Mouse (Mus musculus) neural tube, embryonic 14.5 days (tissue): ENCODE measurements at regions not wholly inside any gene's neighbourhood (a gene's known extent, or its start where the extent isn't known, plus 50 kb on each side); places are given as distances from the start of the nearest gene placed in this dataset.
"Not testable (repeated sequence)": the region's sequence is repeated elsewhere in the genome, so short reads cannot be mapped to it uniquely, and the experiment has no call there.

ENCODE experiments used
- ATAC-seq: fragments of 200-750 bp; cut with Nextera tagmentation; 2 replicates; pipeline ENCODE4 v1.8.0; 2017; ENCODE audit warnings: low read depth, mild to moderate bottlenecking, moderate TSS enrichment, moderate library complexity
- H3K27ac ChIP-seq: fragments of 300-500 bp; sonication (generic); 2 replicates; pipeline ENCODE4 v1.5.1; 2014; ENCODE audit warnings: low read depth, mild to moderate bottlenecking, control low read depth, low read length, moderate library complexity, mixed read lengths
- H3K27me3 ChIP-seq: fragments of 300-500 bp; sonication (generic); 2 replicates; pipeline ENCODE4 v1.6.1; 2014; ENCODE audit warnings: low read length; ENCODE audit not compliant: control insufficient read depth, insufficient read depth
- H3K36me3 ChIP-seq: fragments of 300-500 bp; sonication (generic); 2 replicates; pipeline ENCODE4 v1.6.1; 2014; ENCODE audit warnings: low read length, mixed read lengths; ENCODE audit not compliant: control insufficient read depth, insufficient read depth
- H3K4me1 ChIP-seq: fragments of 300-500 bp; sonication (generic); 2 replicates; pipeline ENCODE4 v1.6.1; 2014; ENCODE audit warnings: low read length; ENCODE audit not compliant: control insufficient read depth, insufficient read depth
- H3K4me2 ChIP-seq: fragments of 300-500 bp; sonication (generic); 2 replicates; pipeline ENCODE4 v1.6.1; 2014; ENCODE audit warnings: mild to moderate bottlenecking, low read depth, low read length, control low read depth
- H3K4me3 ChIP-seq: fragments of 300-500 bp; sonication (generic); 2 replicates; pipeline ENCODE4 v1.5.1; 2014; ENCODE audit warnings: low read depth, low read length, control low read depth, mixed read lengths
- H3K9ac ChIP-seq: fragments of 300-500 bp; sonication (generic); replicated peaks from 2 replicates; pipeline ENCODE4 v1.6.1; 2014; ENCODE audit warnings: low read depth, mild to moderate bottlenecking, control low read depth, low read length, mixed read lengths
- H3K9me3 ChIP-seq: fragments of 300-500 bp; sonication (generic); 2 replicates; pipeline ENCODE4 v1.6.1; 2016; ENCODE audit warnings: low read length; ENCODE audit not compliant: control insufficient read depth
- WGBS: fragments of 180-500 bp; shearing (Covaris S2); extraction: QIAGEN DNeasy Blood & Tissue Kit; methylation state at CpG from one replicate; pipeline ENCODE4 v1.1.7; 2014; 5-methylcytosine and 5-hydroxymethylcytosine counted together

DNA sequence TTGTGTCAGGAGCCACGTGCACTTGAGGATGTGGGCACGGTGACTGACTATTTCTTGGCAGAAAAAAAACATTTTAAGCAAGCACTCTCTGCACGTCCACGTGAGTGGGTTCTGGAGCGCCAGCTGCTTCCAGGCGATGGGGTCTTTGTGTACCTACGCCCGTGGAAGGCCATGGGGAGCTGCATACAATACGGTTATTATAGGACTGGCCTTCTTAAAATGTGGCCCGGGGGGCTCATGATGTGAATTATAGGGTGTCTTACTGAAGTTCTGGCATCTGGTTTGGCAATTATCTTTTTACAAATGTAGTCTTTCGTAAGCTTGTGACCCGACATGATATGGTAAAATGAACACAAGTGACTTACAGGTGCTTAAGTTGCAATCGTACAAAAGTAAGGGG, 103.5 kb upstream of the Gmds start:
- H3K9me3 ChIP-seq, result no peaks in the 10 kb centered on the region
- no peaks in the 10 kb centered on the region for H3K27me3 ChIP-seq
- no peak for ATAC-seq
- no peaks in the 10 kb centered on the region for H3K4me1 ChIP-seq
- H3K36me3 ChIP-seq, result no peaks in the 10 kb centered on the region
- no peak overlapping the region for H3K9ac ChIP-seq
- 60% methylated on average over 13 of the region's 13 CpGs for WGBS
- no peak overlapping the region for H3K27ac ChIP-seq
- H3K4me3 ChIP-seq, result no peak overlapping the region
- H3K4me2 ChIP-seq, result no peak overlapping the region

DNA sequence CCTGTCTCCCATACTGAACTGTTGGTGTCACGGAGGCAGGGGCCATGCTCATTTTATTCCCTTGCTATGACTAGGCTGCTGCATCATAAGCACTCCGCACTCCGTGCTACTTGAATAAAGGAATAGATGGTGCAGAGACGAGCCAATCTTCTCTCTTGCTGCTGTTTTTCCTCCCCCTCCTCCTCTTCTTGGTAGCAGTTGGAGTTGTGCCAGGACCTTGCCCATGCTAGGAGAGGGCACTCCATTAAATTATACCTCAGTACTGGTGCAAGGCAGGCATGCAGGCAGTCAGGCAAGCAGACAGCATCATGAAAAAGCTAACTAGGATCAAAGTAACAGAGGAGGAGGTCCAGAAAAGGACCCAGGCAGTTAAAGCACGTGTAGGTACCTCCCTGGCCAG, 96.6 kb upstream of the Gmds start:
- Histone ChIP-seq H3K4me3 (no peak overlapping the region), H3K36me3 (no peaks in the 10 kb centered on the region), H3K9me3 (no peaks in the 10 kb centered on the region), H3K4me1 (no peaks in the 10 kb centered on the region), H3K27ac (no peak overlapping the region), H3K9ac (no peak overlapping the region), H3K27me3 (no peaks in the 10 kb centered on the region), H3K4me2 (no peak overlapping the region)
- ATAC-seq, result 0 out of 2 replicates have a peak, but pooled peaks have one; percentile 61
- WGBS, result 75% methylated on average over 5 of the region's 5 CpGs

DNA sequence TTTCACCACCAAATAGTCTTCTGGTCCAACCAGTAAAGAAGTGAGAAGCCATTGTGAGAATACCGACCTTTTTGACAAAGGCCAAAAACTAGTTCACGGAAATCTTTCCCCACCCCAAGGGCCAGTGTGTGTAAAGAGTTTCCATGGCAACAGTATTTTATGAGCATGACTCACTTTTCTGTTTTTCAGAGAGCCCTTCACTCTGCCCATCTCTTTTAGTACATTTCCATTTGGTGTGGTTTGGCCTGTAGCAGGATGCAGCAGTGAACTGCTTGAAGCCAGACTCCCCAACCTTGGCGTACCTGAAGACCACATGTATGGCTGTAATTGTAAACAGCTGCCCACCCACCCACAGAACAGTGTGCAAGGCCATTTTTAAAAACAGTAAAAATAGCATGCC, 89.9 kb upstream of the Gmds start:
- 35% methylated on average over 3 of the region's 3 CpGs for WGBS
- Histone ChIP-seq H3K4me3 (no peak overlapping the region), H3K9me3 (no peaks in the 10 kb centered on the region), H3K4me1 (no peaks in the 10 kb centered on the region), H3K27ac (no peak overlapping the region), H3K36me3 (no peaks in the 10 kb centered on the region), H3K4me2 (no peak overlapping the region), H3K27me3 (no peaks in the 10 kb centered on the region), H3K9ac (no peak overlapping the region)
- no peak for ATAC-seq

DNA sequence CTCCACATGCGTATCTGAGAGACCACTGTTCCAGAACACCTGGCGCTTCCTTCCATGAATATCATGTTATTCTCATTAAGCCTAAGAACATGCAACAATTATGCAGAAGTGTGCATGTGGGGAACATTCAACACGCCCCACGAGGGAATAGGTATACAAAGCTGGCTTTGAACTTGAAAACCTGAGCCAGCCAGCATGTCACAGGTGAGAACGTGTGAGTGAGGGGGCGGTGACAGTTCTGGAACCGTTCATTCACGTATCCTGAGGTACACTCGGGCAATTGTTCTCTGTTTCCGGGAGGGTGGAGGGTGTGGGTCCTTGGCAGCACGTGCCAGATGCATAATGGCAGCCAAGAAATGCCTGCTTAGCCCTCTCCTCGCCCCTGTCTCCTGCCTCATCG, 88.4 kb upstream of the Gmds start:
- no peak overlapping the region for H3K4me3 ChIP-seq
- H3K27me3 ChIP-seq, result no peaks in the 10 kb centered on the region
- whole genome bisulfite sequencing, result 89% methylated on average over 13 of the region's 13 CpGs
- no peaks in the 10 kb centered on the region for H3K36me3 ChIP-seq
- H3K27ac ChIP-seq, result no peak overlapping the region
- no peak for ATAC-seq
- H3K9ac ChIP-seq, result no peak overlapping the region
- H3K9me3 ChIP-seq, result no peaks in the 10 kb centered on the region
- no peaks in the 10 kb centered on the region for H3K4me1 ChIP-seq
- H3K4me2 ChIP-seq, result no peak overlapping the region

DNA sequence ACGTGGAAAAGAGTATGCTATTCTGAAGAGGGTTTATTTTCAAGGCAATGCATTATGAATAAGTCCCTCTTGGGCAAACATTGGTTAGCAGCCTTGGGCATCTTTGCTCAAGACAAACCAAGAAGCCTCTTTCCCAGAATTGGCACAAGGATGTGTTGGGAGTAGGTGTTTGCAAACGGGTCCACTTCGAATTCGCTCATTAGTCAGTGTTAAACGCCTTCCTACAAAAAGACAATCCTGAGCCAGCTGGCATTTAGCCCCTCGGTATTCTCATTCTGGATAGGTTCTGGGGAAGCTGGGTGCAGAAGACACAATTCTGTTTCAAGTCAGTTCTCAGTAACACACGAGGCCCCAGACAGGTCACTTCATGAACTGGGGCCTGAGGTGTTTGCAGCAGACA, 87.7 kb upstream of the Gmds start:
- H3K9ac ChIP-seq, result no peak overlapping the region
- H3K36me3 ChIP-seq, result no peaks in the 10 kb centered on the region
- no peak overlapping the region for H3K27ac ChIP-seq
- no peaks in the 10 kb centered on the region for H3K9me3 ChIP-seq
- no peak for ATAC-seq
- 72% methylated on average over 7 of the region's 7 CpGs for WGBS
- no peak overlapping the region for H3K4me2 ChIP-seq
- H3K4me1 ChIP-seq, result no peaks in the 10 kb centered on the region
- H3K27me3 ChIP-seq, result no peaks in the 10 kb centered on the region
- no peak overlapping the region for H3K4me3 ChIP-seq

DNA sequence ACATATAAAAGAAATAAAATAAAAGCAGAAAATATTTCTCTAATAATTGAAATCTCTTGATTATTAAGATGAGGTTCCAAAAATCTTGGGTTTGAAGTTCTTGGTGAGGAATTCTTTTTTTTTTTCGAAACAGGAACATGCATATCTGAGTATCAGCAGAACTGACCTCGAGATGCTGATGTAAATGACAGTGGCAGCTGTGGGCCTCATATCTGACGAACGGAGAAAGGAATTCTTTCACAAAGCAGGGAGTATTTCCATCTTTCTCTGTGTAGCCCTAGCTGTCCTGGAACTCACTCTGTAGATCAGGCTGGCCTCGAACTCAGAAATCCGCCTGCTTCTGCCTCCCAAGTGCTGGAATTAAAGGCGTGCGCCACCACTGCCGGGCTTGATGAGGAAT, 86.0 kb upstream of the Gmds start:
- not testable (repeated sequence) for H3K27ac ChIP-seq, H3K9ac ChIP-seq, H3K4me2 ChIP-seq, H3K9me3 ChIP-seq, ATAC-seq, H3K4me3 ChIP-seq, H3K27me3 ChIP-seq, H3K4me1 ChIP-seq, H3K36me3 ChIP-seq
- 88% methylated on average over 9 of the region's 9 CpGs for WGBS

DNA sequence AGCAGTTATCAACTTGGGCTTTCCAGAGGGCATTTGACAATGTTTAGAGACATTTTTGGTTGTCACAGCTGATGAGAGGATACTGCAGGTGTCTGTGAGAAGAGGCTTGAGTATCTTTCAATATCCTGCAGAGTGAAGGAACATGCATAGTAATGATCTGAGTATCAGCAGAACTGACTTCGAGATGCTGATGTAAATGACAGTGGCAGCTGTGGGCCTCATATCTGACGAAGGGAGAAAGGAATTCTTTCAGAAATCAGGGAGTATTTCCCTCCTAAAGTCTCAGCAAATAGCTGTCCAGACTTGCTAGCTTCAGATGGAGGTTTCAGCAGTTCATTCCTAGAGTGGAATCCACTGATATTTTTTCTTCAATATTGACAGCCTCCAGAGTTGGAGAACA, 83.9 kb upstream of the Gmds start:
- Histone ChIP-seq H3K9ac (no peak overlapping the region), H3K4me2 (no peak overlapping the region), H3K4me1 (no peaks in the 10 kb centered on the region), H3K4me3 (no peak overlapping the region), H3K9me3 (no peaks in the 10 kb centered on the region), H3K27ac (no peak overlapping the region), H3K27me3 (no peaks in the 10 kb centered on the region), H3K36me3 (no peaks in the 10 kb centered on the region)
- no peak for ATAC-seq
- 72% methylated on average over 2 of the region's 2 CpGs for WGBS

DNA sequence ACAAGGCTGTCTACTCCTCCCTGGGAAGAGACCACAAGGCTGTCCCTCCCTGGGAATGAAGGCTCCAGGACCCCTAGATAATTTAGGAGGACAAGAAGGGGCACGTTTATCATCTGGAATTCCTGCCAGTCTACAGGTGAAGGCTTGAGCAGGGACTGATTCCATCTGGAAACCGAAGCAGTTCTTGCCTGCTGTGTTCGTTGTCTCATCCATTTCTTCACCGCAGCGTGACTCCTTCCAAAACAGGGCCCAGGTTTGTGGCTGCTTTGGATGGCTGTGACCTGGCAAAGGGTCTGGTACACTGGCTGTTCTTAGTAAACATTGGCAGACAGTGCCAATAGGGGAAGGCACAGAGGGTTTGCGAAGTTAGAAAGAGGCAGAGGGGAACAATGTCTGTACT, 80.8 kb upstream of the Gmds start:
- H3K27ac ChIP-seq, result no peak overlapping the region
- H3K36me3 ChIP-seq, result no peaks in the 10 kb centered on the region
- no peak overlapping the region for H3K9ac ChIP-seq
- H3K27me3 ChIP-seq, result no peaks in the 10 kb centered on the region
- no peak overlapping the region for H3K4me3 ChIP-seq
- no peaks in the 10 kb centered on the region for H3K9me3 ChIP-seq
- no peak overlapping the region for H3K4me2 ChIP-seq
- ATAC-seq, result no peak
- WGBS, result 81% methylated on average over 6 of the region's 6 CpGs
- no peaks in the 10 kb centered on the region for H3K4me1 ChIP-seq

DNA sequence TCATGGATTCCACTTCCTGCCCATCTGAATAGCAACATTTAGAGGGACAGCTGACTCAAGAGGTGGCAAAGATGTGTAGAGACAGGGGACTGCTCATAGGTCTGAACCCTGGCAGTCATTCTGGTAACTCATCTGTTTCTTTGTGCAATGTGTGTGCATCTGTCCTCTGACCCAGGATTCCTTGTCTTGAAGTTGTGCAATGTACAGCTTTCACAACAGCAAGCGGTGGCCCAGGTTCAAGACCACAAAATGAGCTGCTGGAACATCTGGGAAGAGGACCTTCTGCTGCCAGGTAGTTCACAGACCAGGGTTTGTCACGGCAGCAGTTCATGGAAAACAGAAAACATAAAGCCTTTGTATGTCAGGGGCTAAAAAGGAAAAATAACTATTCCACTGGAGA, 80.1 kb upstream of the Gmds start:
- no peak overlapping the region for H3K27ac ChIP-seq
- no peak overlapping the region for H3K4me2 ChIP-seq
- H3K4me1 ChIP-seq, result no peaks in the 10 kb centered on the region
- ATAC-seq, result no peak
- WGBS, result 81% methylated on average over 2 of the region's 2 CpGs
- no peaks in the 10 kb centered on the region for H3K9me3 ChIP-seq
- H3K36me3 ChIP-seq, result no peaks in the 10 kb centered on the region
- no peak overlapping the region for H3K9ac ChIP-seq
- H3K27me3 ChIP-seq, result no peaks in the 10 kb centered on the region
- no peak overlapping the region for H3K4me3 ChIP-seq

DNA sequence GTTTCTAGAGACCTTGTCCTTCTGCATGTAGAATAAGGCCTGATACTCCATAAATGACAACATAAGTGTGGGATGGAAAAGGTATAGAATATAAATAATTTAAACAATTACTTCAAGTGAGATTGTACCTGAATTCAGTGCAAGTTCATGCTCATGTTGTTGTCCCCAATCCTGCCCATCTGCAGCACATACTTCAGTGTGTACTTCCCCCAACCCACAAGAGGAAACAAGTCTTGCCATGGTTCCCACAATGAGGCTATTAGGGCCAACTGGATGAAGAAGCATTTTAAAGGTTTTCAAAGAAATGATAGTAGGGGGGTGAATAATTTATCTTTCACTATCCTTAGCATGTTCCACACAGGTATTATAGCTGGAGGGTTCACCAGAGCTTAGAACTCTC, 79.4 kb upstream of the Gmds start:
- no peaks in the 10 kb centered on the region for H3K36me3 ChIP-seq
- no peaks in the 10 kb centered on the region for H3K27me3 ChIP-seq
- no peak for ATAC-seq
- no peaks in the 10 kb centered on the region for H3K9me3 ChIP-seq
- no peak overlapping the region for H3K9ac ChIP-seq
- no peak overlapping the region for H3K4me2 ChIP-seq
- no peak overlapping the region for H3K27ac ChIP-seq
- no peaks in the 10 kb centered on the region for H3K4me1 ChIP-seq
- no peak overlapping the region for H3K4me3 ChIP-seq
